In genomic region chr14:105474991-105475553, GRCm38 (mm10) we compare ENCODE assay signal across 7 mouse cellular contexts.
DNase-seq lines count a peak whose midpoint lies in the region; ATAC-seq and TF ChIP-seq lines count a peak whose summit lies in the region.

No protein-coding gene starts in this region.

- no peaks in the 10 kb centered on the region for H3K27me3 ChIP-seq in kidney, adult 2 months (replicated peaks; ENCODE audit: control insufficient read depth, insufficient read depth, low read length)
- no peaks in the 10 kb centered on the region for H3K27me3 ChIP-seq in lung, embryonic 15.5 days

- no peaks in the 10 kb centered on the region for H3K36me3 ChIP-seq in kidney, adult 2 months (ENCODE audit: control insufficient read depth, insufficient read depth, low read length)
- H3K36me3 ChIP-seq in lung, embryonic 15.5 days: no peaks in the 10 kb centered on the region

- ATAC-seq in lung, embryonic 15.5 days (ENCODE audit: borderline replicate concordance, extremely low read depth, low FRiP score, low TSS enrichment): peak; percentile 85

- H3K4me1 ChIP-seq in kidney, adult 2 months (ENCODE audit: control insufficient read depth, insufficient read depth, low read length): no peaks in the 10 kb centered on the region
- no peaks in the 10 kb centered on the region; the same call in 1 of the 2 replicates for H3K4me1 ChIP-seq in lung, embryonic 15.5 days

- H3K9ac ChIP-seq in lung, embryonic 15.5 days: no peak overlapping the region

- DNase-seq in kidney, adult 2 months: peak; percentile 57
- DNase-seq in kidney, adult 11 months: no peak
- peak; percentile 49 for DNase-seq in adrenal gland, postnatal 14 days
- peak; percentile 60 for DNase-seq in embryo, embryonic 10.5 days (ENCODE audit: low spot score)
- peak; percentile 27 for DNase-seq in thymus, postnatal 0 days (ENCODE audit: low spot score)
- DNase-seq in urinary bladder, postnatal 10 days (ENCODE audit: low spot score): no peak

- no peak overlapping the region for H3K27ac ChIP-seq in kidney, adult 2 months (ENCODE audit: insufficient read depth, low read depth, low read length)
- peak overlapping the region; percentile 25; the same call in 1 of the 2 replicates for H3K27ac ChIP-seq in lung, embryonic 15.5 days

- H3K4me2 ChIP-seq in lung, embryonic 15.5 days: no peak overlapping the region

- TF ChIP-seq POLR2A in kidney, adult 2 months (IDR thresholded peaks at IDR 0.05; ENCODE audit: low read depth, low read length): no peak

- H3K4me3 ChIP-seq in kidney, adult 2 months (ENCODE audit: insufficient read depth, low read depth, low read length): no peak overlapping the region
- no peak overlapping the region for H3K4me3 ChIP-seq in lung, embryonic 15.5 days

- H3K9me3 ChIP-seq in lung, embryonic 15.5 days: no peaks in the 10 kb centered on the region

- TF ChIP-seq CTCF in kidney, adult 2 months (conservative IDR thresholded peaks at IDR 0.05; ENCODE audit: insufficient read depth, insufficient read length, low read depth, low read length): peak; percentile 36

Comparison
In these comparisons a context has a peak if more than half of its experiments do, and no peak if none do; other contexts are left out.
1. DNase-seq: peak in kidney, adult 2 months (single experiment), adrenal gland, postnatal 14 days (single experiment), embryo, embryonic 10.5 days (single experiment) and thymus, postnatal 0 days (single experiment); none in kidney, adult 11 months (single experiment) and urinary bladder, postnatal 10 days (single experiment).